Mouse (Mus musculus): Measurements from ENCODE around the gene Foxp4.
"Not testable (repeated sequence)": the region's sequence is repeated elsewhere in the genome, so short reads cannot be mapped to it uniquely, and the experiment has no call there.

Gene Foxp4

DNA sequence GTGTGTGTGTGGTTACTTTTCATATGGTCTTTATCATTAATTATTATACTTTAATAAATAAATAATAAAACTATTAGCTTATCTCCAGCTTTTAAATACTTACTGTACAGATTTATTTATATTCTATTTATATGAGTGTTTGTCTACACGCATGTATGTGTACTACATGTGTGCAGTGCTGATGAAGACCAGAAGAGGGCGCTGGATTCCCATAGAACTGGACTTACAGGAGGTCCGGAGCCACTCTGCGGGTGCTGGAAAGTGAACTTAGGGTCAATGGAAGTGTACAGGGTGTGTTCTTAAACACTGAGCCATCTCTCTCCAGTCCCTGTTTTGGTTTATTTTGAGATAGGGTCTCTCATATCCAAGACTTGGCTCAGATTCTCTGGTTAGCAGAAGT, 68.9 kb downstream of the Foxp4 start:
- intact Hi-C loops (cut with DNase I), result no loop called here

DNA sequence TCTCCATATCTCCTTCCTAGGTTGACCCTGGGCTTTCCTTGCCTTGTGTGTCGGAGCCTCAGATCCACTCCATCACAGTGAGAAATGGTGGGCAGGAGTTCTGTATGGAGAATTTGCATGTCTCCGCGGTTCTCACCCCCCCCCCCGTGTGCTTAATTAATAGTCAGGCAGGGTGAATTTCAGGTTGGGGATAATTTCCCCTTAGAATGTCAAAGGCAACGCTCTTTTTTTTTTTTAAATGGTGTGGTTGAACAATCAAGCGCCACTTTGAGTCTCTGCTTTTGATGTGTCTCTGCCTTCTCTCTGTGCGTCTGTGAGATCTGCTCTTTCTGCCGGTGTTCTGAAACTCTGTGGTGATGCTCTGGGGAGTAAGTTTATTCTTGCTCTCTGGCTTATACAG, 69.5 kb downstream of the Foxp4 start:
- intact Hi-C loops (cut with DNase I), result no loop called here

DNA sequence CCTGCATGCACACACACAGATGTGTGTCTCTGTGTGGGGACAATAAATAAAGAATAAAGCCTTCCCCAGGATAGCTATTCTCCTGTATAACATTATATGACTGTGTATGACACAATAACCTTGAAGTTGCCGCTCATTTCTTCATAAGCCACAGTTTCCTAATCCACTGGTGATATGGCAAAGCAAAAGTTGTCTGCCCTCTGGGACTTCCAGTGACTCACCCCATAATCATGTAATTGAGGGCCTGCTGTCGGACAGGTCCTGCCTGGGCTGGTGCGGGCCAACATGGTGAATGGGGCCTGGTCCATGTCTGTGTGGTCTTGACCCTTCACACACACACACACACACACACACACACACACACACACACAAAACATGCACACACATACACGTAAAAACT, 70.7 kb downstream of the Foxp4 start:
- intact Hi-C loops (cut with DNase I), result no loop called here

DNA sequence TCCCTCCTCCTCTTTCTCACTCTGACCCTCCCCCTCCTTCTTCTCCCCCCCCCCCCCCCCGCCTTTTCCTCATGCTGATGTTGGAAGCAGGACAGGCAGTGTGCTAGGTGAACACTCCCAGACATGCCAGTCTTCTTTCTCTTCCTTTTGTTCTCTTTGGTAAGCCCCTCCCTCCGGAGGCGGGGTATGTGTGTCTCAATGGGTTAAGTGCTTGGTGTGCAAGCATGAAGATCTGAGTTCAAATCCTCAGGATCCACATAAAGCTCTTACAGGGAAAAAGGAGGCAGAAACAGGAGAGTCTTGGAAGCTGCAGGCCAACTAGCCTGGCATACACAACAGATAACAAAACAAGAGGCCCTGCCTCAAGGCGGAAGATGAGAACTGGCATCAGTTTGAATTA, 71.1 kb downstream of the Foxp4 start:
- intact Hi-C loops (cut with DNase I), result no loop called here

DNA sequence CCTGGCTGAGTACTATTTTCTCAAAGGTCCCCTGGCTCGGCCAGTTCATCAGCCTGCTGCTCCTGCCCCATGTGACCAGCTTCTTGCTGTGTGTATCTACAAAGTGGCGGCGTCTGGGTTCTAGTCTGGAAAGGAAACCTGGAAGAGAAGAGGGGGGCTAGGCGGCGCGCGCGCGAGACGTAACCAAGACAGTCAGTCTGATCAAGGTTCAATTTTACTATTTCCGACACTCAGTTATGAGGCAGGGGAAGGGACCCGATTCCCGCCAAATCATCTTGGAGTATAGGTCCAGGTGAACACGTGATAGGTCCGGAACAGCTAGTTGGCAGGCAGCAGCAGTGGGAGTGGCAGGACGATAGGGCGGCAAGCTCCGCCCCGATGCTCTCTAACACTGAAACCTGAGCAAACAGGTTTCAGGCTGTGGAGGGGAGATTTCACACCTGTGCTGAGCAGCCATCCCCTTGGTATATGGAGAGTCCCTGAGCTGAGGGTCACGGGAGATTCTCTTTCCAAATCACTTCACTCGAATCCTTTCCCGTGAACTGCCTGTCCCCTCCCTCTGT, 72.6 kb downstream of the Foxp4 start:
- intact Hi-C loops (cut with DNase I), result not testable (repeated sequence)

DNA sequence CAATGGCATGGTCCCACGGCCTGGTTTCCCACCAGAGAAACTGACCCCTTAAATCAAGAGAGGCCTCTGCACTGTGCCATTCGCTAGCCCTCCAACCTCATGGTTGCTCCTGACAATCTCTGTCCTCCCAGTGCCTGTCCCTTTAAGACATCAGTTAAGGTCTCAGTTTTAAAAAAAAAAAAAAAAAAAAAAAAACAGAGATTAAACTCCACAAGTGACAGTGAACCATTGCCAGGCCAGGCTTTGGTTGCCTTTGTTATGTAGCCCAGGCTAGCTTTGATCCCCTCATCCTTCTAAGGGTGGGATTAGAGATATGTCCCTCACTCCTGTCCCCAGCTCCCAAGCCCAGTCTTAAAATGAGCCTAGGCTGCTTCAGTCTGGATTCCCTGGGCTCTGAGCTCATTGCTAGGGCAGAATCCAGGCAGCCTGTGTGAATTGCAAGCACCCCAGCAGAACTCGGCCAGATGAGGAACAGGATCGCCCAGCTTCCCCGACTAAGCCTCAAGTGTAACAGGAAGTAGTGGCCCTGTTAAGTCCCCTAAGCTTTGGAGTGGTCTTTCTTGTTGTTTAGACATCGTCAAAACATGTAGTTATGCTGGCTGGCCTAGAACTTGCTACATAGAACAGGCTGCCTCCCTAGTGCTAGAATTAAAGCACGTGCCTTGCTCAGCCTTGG, 73.7 kb downstream of the Foxp4 start:
- intact Hi-C loops (cut with DNase I), result no loop called here

DNA sequence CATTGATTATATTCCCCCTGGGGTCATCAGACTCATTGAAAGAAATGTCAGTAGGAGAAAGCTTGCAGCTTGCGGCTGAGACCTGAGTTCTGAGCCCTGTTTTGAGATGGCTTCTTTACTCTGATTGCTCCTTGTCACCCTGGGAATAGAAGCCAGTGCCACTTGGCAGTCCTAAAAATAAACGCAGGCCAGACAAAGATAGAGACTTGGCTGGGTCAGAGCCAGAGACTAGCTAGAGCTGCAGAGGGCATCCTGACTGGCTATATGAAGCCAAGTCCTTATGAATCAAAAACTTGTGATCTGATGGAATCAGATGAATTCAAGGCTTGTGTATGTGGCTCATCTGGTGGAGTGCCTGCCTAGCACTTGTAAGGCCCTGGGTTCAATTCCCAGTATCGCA, 74.4 kb downstream of the Foxp4 start:
- intact Hi-C loops (cut with DNase I), result no loop called here

DNA sequence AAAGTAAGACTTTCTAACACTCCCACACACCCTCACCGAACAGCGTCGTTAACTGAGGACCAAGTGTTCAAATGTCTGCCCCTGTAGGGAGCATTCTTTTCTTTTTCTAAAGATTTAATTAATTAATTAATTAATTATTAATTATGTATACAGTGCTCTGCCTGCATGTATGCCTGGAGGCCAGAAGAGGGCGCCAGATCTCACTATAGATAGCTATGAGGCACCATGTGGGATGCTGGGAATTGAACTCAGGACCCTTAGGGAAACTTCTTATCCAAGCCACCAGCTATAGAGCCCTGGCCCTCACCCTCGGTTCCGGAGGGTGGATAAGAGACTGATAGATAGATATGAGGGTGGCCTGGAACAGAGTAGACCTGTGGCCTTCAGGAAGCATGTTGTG, 76.5 kb downstream of the Foxp4 start:
- intact Hi-C loops (cut with DNase I), result no loop called here

DNA sequence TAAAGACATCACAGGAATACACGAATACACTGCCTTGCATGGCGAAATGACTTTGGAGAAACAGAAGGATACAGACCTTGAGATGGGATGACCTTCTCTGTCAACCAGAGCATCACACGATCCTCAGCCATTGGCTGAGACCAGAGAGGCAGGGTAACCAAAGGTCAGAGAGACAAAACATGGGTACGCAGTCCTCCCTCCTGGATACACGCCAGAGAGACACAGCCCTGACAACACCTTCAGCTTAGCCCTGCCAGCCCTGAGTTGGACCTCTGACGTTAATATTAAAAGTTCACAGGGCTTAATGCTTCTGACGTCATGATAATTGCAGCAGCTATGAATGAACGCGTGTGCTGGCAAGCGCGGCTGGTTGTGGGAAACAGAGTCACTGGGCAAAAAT, 78.8 kb downstream of the Foxp4 start:
- intact Hi-C loops (cut with DNase I), result no loop called here

DNA sequence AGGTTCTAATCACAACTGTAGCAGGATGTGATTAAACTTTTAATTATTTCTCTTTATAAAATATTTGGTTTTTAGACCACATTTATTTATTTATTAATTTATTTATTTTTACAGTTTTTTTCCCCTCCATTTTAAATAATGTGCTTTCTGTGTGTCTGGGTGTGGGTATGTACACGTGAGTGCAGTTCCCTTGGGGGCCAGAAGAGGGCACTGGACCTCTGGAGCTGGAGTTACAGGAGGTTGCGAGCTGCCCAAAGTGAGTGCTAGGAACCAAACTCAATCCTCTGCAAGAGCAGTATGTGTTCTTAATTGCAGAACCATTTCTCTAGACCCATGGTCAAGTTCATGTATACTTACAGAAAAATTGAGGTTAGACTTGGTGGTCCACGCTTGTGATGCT, 81.0 kb downstream of the Foxp4 start:
- intact Hi-C loops (cut with DNase I), result no loop called here

DNA sequence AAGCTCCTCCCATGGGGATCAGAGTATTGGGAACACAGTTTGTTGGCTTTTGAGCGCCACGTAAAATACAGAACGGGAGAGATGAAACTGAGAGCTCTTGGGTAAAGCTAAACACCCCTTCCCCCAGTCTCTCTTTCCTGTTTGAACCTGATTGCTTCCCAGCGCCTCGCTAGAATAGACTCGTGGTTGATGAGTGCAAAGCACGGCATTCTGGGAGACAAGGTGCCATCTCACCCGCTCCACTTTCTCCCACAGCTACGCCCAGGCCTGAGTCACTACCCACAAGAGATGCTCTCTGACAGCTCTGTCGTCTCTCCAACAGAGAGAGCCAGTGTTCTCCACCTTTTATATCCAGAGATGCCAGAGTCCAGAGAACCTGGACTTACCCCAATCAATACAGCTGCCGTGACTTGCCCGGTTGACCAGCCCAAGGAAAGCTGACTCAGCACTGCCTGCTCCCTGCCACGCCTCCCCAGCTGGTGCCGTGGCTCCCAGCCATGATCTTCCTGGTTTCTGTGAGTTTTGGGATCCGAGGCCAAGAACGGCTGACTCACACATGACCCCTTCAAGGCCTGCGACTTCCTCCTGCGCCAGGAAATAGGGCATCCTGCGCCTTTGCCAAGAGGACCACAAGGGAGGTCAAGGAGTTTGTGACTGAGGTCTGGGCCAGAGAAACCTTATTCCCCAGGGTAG, 82.4 kb downstream of the Foxp4 start:
- intact Hi-C loops (cut with DNase I), result no loop called here

DNA sequence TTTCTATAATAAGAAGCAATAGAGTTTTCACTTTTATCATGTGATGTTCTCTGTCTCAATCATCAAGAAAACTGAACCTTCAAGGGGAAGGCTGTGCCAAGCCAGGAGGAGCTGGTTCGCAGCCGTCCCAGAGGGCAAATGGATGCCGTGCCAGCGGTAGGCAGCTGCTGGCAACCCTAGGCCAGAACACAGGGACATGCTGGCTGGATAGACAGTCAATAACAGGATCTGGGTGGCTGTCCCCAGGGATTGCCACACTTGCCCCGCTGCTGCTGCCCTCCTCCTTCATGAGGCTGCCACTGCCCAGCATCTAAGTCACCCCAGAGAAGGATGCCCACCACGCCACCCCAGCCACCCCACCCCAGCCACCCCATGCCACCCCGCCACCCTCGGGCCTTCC, 82.9 kb downstream of the Foxp4 start:
- intact Hi-C loops (cut with DNase I), result no loop called here

DNA sequence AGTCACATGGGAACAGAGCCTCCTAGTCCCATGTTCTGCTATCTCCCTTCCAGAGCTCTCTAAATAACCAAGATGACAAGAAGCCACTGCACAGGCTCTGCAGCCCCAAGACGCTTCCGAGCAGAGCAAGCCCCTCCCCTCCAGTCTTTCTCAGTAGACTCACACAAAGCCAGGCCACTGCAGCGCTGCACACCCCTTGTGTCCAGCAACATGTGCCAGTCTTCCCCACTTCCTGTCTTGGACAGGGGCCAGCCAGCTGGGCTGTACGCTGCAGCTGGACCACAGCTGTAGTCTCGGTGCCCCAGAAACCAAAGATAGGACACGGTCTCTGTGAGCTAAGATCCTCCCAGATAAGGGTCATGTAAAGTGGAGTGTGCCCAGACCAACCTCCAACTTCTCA, 86.6 kb downstream of the Foxp4 start:
- intact Hi-C loops (cut with DNase I), result no loop called here

DNA sequence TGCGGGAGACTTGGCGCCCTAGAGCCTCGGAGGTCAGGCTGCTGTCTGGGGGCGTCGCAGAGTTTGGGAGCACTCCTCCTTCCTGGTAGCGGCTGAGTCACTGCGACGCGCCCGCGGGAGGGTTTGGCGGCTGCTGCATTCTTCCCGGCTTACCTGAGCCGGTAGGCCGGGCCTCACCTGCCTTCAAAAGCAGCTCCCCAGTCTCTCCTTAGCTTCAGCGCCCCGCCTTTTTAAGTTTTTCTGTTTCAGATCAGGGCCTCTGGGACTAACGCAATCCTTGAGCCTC, 90.0 kb downstream of the Foxp4 start, which contains the start of gene Mdfi:
Gene Mdfi (minus strand): TSS at position 210 of the 286 bp plus-strand sequence.
- intact Hi-C loops (cut with DNase I), result no loop called here

DNA sequence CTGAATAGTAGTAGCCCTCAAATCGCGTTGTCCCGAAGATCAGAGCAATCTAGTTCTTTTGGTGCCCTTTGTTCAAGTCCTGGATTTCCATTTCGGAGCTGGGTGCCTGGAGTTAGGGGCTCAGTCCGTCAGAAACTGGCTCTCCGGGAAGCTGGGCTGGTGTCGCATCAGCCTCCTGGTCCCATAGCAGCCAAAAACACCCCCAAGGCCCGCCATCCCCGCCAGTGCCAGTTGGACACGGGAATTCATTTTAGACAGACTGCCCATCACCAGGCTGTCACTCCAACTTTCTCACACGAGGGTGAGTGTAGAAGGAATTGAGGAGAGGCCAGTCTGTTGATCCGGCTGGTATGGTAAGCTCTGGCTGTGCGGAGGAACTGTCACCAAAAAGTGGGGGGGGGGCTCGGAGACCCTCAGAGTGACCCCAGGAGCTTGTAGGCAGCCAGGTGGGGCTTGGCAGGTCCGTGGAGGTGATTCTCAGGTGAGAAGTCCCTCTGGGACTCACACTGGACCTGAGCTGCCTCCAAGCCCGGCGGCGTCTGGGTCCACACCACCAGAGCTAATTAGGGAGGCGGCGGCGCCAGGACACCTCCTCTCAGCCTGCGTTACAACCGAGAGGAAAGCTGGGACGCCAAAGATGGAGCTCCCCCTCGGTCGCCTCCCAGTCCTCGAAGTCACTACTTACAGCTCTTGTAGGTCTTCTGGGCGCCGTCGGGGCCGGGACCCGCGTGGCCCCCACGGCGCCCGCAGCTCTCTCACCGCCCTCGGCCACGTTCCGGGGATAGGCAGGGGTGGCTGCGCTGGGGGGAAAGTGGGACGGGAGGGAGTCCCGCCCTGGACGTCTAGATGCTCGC, 90.6 kb downstream of the Foxp4 start:
- intact Hi-C loops (cut with DNase I), result no loop called here

DNA sequence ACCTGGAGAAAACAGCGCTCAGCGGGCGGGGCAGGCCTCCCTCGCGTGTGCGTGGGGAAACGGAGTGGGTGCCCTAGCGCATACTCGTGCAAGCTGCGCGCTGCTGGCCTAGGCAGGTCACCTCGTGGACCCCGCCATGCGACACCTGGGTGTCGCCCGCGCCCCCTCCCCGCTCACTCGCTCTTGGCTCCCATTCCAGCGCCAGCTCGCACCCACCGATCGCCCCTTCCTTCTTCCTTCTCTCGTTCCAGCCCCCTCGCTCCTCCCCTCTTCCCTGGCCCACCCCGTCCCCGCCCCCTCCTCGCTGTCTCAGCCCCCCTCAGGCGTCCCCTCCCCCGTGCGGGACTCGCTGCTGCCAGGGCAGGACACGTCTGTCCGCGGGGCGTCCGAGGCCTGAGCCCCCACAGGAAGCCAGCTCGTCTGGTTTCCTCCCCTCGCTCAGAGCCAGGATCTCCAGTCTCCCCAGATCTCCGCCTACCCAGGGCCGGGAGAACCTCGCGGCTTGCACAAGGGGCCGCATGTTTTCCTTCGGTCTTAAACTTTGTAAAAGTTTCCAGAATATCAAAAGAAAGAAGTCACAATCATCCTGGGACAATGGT, 91.3 kb downstream of the Foxp4 start:
- intact Hi-C loops (cut with DNase I), result no loop called here

DNA sequence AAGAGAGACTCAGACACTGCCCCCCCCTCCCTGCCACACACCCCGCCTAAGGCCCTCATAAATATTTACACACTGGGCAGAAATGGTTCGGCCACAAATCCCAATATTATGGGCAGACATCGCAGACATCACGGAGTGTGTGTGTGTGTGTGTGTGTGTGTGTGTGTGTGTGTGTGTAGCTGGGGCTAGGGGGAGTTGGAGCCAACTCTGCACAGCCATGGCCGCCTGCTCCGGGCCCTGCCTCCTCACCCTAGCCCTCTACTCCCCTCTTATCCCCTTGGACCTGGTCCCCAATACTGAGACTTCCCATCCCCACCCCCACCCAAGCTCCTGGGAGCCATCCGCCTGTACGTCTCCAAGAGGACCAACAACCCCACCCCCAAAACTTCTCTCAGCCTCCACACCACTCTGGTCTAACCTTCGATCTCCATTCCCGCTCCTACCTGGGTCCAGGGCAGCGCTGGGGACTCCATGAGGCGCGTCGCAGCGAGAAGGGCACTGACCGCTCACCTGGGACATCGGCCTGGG, 91.9 kb downstream of the Foxp4 start:
- intact Hi-C loops (cut with DNase I), result no loop called here

DNA sequence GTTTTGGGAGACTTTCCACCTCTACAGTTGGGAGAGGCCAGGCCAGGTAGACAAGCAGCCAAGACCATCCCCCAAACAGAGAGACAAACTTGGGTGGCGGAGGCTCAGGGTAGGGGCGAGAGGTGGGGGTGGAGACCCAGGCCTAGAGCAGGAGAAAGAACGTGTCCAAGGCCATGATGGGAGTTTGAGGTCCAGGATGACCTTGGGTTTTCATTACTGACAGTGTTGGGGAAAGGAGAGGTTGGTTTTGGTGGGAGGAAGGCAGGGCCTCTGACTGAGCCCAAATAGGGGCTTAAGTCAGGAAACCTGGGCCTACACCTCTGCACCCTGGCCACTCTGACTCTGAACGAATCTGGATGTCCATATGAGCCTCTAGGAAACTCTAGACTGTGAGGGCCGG, 92.7 kb downstream of the Foxp4 start:
- intact Hi-C loops (cut with DNase I), result no loop called here

DNA sequence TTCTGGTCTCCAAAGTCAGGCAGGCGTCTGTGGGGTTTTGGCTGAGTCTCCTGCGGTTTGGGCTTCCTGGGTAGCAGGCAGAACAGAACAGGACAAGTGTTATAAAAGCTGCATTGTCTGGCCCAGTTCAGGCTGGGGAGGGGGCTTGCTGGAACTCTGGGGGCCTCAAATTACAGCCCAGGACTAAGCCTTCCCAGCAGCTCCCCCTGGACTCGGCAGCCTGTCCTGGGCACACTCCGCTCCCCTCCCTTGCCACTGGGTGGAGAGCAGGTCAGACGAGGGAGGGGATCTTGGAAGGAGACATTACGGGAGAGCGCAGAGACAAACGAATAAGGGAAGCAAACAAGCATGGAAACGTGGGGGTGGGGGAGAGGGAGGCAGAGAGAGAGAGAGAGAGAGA, 93.3 kb downstream of the Foxp4 start:
- intact Hi-C loops (cut with DNase I), result no loop called here

DNA sequence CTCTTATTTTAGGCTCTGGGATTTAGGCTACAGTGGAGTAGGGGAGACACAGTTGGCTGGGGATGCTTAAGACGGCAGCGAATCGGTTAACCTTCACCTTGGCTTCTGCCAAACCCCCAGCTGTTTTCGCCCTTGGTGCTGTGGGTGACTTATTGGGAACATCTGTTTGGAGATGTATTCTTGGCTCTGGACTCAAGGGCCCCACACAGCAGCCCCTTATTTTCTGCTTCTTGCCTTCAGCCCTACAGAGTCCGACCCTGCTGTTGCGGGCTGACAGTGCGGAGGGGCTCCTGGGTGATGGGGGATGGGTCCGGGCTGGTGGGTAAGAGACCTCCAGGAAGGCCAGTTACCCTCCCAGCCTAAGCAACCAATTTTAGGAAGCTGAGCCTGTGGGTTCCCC, 103.1 kb downstream of the Foxp4 start:
- intact Hi-C loops (cut with DNase I), result no loop called here

DNA sequence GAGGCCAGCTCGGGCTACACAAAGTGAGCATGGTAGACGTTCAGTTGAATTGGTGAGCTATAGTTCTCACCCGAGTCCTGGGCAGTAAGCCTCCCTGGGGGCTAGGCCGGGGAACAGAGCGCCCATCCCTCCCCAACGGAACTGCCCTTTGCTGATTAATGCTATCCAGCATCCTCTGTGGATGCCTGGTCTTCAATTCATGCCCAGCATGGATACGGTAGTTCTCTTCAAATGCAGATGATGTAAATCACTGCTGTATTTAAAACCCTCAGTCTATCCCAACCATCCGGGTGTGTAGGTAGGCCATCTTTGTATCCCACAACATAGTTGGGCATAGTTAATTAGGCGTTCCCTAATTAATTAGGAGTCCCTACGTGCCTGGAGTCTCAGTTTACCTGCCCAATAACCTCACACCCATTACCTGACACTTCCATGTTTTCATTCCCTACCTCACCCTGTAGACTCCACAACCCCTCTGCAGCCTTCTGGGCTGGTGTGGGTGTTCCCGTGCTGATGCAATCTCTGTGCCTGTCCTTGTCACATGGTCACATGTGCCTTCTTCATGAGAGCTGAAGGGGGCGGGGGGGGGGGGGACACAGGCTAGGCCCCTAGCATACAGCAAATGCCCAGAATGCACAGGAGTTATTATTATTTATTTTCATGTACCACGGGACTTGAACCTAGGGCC, 106.3 kb downstream of the Foxp4 start:
- intact Hi-C loops (cut with DNase I), result no loop called here

All from adrenal gland (tissue).